Mouse (Mus musculus) embryonic stem cell, embryonic (primary cell): ENCODE measurements around the gene Pln.

Experiments used
- CTCF ChIA-PET, 4 experiments: fragments of 300-600 bp in 2 of 4; fragments of 350-600 bp in 2 of 4; sonication (Branson Sonifier 250); formaldehyde crosslinking; loops; one replicate each; lab custom pipeline; 2022; ENCODE audit warnings: inconsistent platforms in 2 of 4; lab: Charles Lee
- POLR2A ChIA-PET, 4 experiments: fragments of 300-600 bp in 2 of 4; fragments of 350-600 bp in 2 of 4; sonication (Branson Sonifier 250); formaldehyde crosslinking; loops; one replicate each; lab custom pipeline; 2022; ENCODE audit warnings: antibody characterized with exemption in 4 of 4, inconsistent platforms in 1 of 4; lab: Charles Lee

The Pln gene

DNA sequence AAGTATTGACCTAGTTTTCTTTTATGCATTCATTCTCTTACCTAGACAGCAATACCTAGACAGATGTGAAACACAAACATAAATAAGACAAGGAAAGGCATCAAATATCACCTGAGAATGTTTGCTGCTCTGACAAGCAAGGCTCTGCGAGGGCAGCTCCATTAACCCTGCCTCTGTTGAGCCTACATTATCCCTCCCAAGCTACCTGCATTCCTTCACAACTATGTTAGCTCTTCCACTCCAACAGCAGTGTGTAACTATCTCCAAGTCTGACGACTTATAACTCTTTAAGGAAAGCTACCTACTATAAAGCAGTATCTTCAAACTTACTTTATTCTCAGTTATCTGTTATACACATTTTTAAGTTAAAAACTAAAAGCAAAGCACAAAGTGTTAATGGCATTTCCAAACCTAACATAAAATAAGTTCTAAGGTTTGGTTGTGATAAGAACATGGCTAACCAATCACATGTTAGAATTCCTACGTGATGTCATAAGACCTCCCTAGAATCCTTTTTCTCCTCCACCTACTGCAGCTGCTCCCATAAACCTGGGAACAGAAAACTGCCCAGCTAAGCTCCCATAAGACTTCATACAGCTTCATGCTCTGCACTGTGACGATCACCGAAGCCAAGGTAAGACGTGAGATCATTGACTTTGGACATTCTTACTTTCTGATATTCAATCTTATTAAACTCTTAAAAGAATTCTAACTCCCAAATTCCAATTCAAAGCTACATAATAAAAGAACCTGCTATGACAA is at the start of gene Pln:
TSS of gene Pln (plus strand) at position 506 of the 762 bp plus-strand sequence.
- POLR2A ChIA-PET, result interaction anchor here in 1 of 4 experiments (0.6 to 1.2 kb wide), 2 partner anchors 42 to 490 kb away, joined by 3 read pairs; partner anchors contain the start of gene Cep85l

DNA sequence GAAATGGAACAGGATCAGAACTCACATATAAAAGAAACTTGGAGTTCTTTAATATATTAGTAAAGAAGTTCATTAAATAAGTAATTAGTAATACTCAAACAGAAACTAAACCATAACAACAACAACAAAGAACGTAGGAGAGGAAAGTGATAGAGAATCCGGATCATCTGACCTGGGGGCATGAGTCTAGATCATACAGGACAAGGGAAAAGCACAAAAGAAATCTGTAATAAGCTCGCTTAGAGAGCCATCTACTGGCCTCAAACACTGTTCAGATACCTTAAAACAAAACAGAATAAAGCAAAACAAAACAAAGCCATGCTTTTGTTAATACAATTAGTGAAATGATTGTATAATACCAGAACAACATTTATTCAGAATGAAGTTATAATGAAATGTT is 31.6 kb upstream of the Pln start:
- CTCF ChIA-PET, result no interaction called here
- POLR2A ChIA-PET, result interaction anchor here in 1 of 4 experiments (0.5 to 0.7 kb wide), 2 partner anchors 12 to 134 kb away, joined by 3 read pairs; no protein-coding TSS in a partner anchor

More for the DNA sequence above, at the start of gene Pln:
- CTCF ChIA-PET, result interaction anchor here in 3 of 4 experiments (0.5 to 1.6 kb wide), 5 partner anchors 9 to 546 kb away, joined by 3 to 7 read pairs (median 3); no protein-coding TSS in a partner anchor

DNA sequence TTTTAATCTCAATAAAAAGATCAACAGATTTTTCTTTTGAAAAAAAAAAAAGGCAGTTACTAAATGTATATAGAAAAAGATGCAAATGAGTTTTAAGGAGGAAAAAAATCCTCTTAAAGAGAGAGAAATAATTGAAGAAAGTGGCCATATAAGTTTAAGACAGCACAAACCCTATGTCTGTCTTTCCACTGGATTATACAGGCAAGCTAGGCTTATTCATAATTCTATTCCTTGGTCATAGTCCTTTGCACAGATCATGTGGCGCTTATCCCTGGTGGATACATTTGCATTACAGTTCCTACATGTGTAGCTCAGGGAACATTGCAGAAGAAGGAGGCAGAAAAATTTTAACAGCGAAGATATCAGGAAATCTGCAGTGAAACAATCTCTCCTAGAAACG is 30.8 kb upstream of the Pln start:
- POLR2A ChIA-PET, result interaction anchor here in 1 of 4 experiments (0.7 kb wide), 1 partner anchor 11 kb away, joined by 3 read pairs; no protein-coding TSS in a partner anchor
- CTCF ChIA-PET, result interaction anchor here in 1 of 4 experiments (0.7 kb wide), 1 partner anchor 15 kb away, joined by 3 read pairs; no protein-coding TSS in a partner anchor

DNA sequence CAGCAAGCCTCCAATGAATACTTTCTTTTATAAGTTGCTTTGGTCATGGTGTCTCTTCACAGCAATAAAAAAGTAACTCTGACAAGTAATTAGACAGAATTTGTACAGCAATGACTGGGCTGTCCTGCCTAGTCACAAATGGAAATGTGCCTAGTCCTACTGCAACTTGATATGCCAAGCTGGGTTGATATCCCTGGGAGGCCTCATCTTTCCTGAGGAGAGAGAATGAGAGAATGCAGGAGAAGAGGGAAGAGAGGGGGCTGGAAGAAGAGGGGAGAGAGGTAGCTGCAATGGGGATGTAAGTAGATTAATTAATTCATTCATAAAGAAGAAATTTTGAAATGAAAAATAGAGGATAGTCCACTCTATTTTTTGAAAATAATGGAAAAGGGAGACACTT is 14.1 kb upstream of the Pln start:
- POLR2A ChIA-PET, result no interaction called here
- CTCF ChIA-PET, result no interaction called here

DNA sequence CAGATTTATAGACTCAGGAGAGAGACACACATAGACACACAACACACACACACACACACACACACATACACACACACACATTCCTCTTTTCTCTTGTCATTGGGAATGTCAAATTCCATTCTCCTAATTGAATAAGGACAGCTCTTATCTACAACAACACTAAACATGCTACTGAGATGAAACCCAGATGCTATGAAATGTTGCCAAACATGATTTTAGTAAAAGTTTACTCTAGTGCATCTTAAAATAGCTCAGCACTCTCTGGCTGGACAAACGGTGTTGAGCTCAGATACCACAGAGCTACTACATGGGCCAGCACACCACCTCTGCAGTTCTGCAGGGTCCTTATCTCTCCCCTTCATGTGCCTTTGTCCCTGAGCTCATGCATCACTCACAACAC is 12.8 kb upstream of the Pln start:
- ChIA-PET POLR2A (no interaction called here), CTCF (interaction anchor here in 1 of 4 experiments (0.7 kb wide), 1 partner anchor 1772 kb away, joined by 3 read pairs; no protein-coding TSS in a partner anchor)

DNA sequence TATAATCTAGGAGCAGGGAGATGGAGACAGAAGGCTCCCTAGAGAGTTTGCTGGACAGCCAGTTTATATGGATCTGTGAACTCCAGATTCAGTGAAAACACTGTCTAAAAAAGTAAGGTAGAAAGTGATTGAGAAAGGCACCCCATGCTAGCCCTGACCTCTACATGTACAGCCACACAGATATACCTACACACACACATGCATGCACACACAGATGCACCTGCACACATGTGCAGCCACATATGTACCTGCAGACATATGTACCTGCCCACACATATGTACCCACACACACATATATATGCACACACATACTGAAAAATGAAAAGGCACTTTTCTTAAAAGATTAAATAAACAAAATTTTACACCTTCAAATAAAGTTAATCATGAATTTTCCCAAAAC is 11.1 kb upstream of the Pln start:
- ChIA-PET POLR2A (no interaction called here), CTCF (no interaction called here)

DNA sequence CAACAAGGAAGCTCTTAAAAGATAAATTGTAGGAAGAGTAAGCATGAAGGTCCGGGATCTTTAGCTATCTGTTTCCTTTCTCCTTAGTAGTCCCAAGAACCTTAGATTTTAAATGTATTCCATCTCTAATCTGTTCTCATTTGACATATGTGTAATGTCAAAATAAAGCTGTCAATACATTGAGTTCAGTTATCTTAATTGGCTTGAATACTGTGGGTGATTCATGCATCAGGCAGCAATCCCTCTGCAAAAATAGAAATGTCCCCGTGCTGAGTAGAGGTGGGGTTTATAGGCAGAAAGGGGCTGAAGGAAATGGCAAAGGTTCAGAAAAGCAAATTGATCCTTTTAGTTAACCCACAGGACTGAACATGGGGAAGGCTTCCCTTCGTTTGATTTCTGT is 8.2 kb upstream of the Pln start:
- ChIA-PET CTCF (no interaction called here), POLR2A (no interaction called here)

DNA sequence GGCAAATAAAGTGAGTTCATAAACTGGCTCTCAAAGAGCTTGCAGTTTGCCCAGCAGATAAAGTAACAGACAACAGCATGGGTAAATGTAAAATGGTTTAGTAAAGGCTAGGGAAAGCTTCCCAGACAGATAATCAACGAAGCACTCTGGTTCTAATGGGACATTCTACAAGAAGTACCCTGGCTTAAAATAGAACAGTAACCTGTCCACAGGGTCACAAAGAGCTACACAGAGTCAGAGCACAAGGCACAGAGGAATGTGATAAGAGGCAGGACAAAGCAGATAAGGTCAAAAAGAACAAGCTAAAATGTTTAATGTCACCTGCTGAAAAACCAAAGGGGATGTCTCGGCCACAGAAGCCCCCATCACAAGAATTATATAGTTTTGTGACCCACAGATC is 4.7 kb upstream of the Pln start:
- CTCF ChIA-PET, result interaction anchor here in 1 of 4 experiments (0.6 to 0.9 kb wide), 2 partner anchors 16 to 216 kb away, joined by 4 to 5 read pairs; no protein-coding TSS in a partner anchor
- POLR2A ChIA-PET, result no interaction called here

DNA sequence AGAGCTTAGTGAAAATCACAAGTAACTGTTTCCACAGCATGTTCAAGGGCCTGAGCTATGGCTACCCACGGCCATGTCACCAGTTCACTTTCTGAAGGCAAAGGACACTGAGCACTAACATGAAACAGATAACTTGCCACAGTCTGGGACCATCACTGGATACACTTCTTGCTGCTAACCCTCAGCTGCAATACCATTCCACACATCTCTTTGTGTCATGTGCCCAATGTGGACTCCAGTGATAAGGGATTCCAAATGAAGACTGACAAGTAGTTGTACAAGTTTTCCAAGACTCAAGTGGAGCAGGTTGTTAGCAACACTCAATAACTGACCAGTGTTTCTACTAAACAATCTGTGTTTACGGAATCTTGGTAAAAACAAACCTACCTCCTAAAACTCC is 2.2 kb upstream of the Pln start:
- CTCF ChIA-PET, result interaction anchor here in 2 of 4 experiments (1.2 to 1.7 kb wide), 2 partner anchors 11 kb away, joined by 3 to 4 read pairs; no protein-coding TSS in a partner anchor
- POLR2A ChIA-PET, result no interaction called here

DNA sequence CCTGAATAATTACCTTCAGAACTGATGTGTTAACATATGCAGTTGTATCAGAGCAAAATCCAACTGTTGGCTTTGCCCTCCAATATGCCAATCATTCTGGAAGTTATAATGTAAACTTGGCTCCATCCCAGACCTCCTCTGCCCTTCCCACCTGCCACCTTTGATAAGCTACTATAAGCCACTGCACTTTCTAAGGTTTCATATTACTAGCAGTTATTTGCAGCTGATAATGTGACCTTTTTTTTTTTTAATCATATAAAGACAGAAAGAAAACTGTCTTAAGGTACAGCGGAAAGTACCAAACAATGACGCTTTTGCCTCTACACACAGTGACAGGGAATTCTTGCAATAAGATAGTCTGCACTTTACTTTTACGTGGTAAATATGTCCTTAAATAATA is 1.5 kb upstream of the Pln start:
- ChIA-PET CTCF (interaction anchor here in 3 of 4 experiments (1.0 to 1.6 kb wide), 4 partner anchors 10 to 192 kb away, joined by 3 to 5 read pairs (median 3); no protein-coding TSS in a partner anchor), POLR2A (no interaction called here)

DNA sequence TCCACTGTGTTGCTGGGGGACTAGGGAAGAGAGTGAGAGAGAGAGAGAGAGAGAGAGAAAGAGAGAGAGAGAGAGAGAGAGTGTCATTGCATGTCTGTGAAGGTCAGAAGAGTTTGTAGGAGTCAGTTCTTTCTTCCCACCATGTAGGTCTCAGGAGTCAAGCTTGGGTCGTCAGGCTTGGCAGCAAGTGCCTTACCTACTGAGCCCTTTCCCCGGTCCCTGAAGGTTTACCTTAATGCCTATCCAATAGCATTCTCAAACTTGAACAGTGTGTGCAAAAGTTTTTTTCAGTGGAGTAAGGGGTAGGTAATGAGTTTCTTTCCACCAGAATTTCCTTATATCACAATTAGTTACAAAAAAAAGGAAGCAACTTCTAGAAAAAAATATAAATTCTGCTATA is 1.6 kb downstream of the Pln start:
- CTCF ChIA-PET, result no interaction called here
- POLR2A ChIA-PET, result no interaction called here

DNA sequence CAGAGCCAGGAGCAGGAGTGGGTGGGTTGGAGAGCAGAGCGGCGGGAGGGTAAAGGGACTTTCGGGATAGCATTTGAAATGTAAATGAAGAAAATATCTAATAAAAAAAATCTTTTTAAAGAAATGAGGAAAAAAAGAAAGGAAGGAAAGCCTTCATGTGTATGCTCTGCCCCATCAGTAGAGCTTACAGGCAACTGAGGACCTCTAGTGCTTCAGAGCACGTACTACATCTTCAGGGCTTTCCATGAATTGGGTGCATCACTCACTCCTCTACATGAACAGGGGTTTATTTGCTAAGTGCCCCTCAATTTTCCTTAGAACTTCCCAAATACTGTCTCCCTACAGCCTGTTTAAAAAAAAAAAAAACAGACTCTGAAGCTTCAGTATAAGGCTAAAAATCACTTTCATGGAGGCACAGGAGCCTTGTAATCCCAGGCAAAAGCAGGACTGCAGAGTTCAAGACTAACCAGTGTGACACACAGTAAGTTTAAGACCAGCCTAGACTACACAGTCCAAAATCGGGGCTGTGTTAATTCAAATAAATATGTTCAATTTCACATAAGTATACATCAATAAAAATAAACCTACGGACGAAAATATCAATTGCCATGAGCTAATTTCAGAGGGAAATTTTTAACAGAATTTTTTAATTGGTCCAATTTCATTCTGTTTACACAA is 4.0 kb downstream of the Pln start:
- POLR2A ChIA-PET, result interaction anchor here in 2 of 4 experiments (0.7 to 1.1 kb wide), 2 partner anchors 38 to 294 kb away, joined by 4 read pairs; partner anchors contain the start of gene Cep85l (in 1 of the 2)
- CTCF ChIA-PET, result interaction anchor here (0.7 to 1.7 kb wide), 10 partner anchors 47 to 493 kb away, joined by 3 to 7 read pairs (median 4); no protein-coding TSS in a partner anchor

DNA sequence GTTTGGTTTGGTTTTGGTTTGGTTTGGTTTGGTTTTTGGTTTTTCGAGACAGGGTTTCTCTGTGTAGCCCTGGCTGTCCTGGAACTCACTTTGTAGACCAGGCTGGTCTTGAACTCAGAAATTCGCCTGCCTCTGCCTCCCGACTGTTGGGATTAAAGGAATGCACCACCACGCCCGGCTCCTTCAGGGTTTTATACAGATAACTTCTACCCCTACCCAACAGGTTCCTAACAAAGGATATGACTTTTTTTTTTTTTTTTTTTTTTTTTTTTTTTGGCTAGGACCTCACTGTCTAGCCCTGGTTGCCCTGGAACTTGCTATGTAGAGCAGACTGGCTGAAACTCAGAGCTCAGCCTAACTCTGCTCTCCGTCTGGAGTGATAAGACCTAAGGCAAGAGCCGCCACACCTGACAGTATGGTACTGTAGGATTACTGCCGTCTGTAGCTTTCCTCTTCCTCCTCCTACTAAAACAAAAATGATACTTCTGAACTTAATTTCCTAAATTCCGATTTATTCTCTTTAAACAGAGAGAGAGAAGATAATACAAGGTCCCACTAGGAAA is 4.8 kb downstream of the Pln start:
- ChIA-PET CTCF (interaction anchor here (0.6 to 1.7 kb wide), 8 partner anchors 109 to 494 kb away, joined by 3 to 7 read pairs (median 4); no protein-coding TSS in a partner anchor), POLR2A (interaction anchor here in 1 of 4 experiments (1.1 kb wide), 1 partner anchor 37 kb away, joined by 4 read pairs; the partner anchor contains the start of gene Cep85l)

DNA sequence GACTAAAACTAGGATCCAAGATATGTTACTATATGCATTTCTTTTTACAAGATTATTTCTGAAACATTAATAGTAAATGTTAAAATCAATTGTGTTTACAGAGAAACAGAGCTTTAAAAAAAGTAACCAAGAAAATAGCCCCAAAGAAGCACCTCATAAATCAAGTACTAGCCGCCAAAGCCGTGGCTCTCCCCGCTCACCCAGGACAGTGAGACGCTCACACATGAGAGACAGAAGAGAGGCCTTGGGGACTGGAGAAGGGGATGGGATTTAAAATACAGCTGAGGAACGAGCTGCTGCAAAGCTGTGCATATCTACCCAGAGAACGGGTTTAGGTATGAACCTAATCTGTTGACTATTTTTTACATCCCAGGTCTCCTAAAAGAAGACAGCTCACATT is 5.9 kb downstream of the Pln start:
- ChIA-PET CTCF (interaction anchor here in 3 of 4 experiments (0.9 to 1.8 kb wide), 3 partner anchors 166 to 228 kb away, joined by 3 to 4 read pairs (median 4); no protein-coding TSS in a partner anchor), POLR2A (interaction anchor here in 1 of 4 experiments (0.6 kb wide), 1 partner anchor 10 kb away, joined by 4 read pairs; no protein-coding TSS in a partner anchor)

DNA sequence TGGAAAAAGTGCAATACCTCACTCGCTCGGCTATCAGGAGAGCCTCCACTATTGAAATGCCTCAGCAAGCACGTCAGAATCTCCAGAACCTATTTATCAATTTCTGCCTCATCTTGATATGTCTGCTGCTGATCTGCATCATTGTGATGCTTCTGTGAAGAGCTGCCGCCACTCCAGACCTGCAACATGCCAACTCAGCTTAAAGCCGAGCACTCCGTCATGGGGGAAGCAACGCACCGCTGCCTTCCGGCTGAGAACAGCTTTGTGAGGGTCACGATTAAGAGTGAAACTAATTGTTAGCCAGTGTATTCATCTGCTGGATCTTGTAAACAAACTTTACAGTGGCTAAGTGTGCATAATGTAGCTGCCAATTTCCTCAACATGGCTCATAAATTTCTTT is 6.4 kb downstream of the Pln start:
- POLR2A ChIA-PET, result interaction anchor here in 1 of 4 experiments (0.6 kb wide), 1 partner anchor 10 kb away, joined by 4 read pairs; no protein-coding TSS in a partner anchor
- CTCF ChIA-PET, result interaction anchor here in 3 of 4 experiments (0.9 to 1.8 kb wide), 3 partner anchors 165 to 229 kb away, joined by 3 to 4 read pairs (median 4); no protein-coding TSS in a partner anchor

DNA sequence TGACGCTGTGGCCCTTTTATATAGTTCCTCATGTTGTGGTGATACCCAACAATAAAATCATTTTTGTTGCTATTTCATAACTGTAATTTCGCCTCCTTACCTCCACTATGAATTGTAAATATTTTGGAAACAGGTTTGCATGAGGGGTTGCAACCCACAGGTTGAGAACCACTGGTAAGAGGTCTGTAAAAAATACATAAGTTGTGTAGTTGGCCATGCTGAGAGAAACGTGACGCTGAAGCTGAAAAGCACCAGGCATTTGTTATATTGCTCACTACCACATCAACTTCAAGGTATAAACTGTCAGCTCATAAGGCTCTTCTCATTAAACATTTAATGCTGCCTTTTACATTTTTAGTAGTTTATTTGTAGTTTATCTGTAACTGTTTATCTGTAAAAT is 8.0 kb downstream of the Pln start:
- ChIA-PET POLR2A (interaction anchor here in 1 of 4 experiments (0.7 kb wide), 1 partner anchor 114 kb away, joined by 3 read pairs; no protein-coding TSS in a partner anchor), CTCF (interaction anchor here in 3 of 4 experiments (0.6 to 4.0 kb wide), 5 partner anchors 10 to 183 kb away, joined by 3 to 20 read pairs (median 3); no protein-coding TSS in a partner anchor)

DNA sequence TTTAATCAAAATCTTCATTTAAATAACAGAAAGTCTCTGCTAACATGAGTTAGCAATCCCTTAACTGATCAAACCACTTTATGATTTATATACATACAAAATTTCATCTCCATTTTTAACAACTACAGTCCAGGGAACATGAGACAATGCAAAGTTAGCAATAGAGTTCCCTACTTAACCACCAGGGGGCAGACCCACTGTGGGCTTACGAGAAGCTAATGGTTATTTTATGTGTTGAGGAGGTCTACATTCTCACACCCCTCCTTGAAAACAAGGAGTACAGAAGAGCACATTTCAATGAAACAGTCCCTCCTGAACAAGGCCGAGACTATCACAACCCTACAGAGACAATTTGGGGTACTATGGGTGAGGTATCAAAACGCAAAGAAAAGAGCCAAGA is 9.0 kb downstream of the Pln start:
- ChIA-PET CTCF (interaction anchor here (0.5 to 4.0 kb wide), 28 partner anchors 8 to 554 kb away, joined by 3 to 20 read pairs (median 4); partner anchors contain the start of genes Cep85l (in 1 of the 4) and Pln (in 1 of the 4)), POLR2A (interaction anchor here in 1 of 4 experiments (0.6 kb wide), 1 partner anchor 426 kb away, joined by 3 read pairs; no protein-coding TSS in a partner anchor)

DNA sequence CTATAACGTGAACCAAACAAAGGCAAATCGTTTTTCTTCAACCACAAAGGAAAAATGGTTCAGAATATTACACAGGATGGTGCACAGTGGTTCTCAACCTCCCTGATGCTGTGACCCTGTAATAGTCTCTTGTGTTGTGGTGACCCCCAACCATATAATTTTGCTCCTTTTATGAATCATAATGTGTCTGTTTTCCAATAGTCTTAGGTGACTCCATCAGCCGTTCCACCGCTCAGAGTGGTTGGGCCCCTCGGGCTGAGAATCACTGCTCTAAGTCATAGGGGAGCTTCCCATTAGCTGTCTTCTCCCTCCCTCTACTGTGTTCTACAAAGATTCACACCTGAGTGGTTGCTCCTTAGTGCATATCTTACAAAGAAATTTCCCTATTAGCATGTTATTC is 9.4 kb downstream of the Pln start:
- CTCF ChIA-PET, result interaction anchor here (0.6 to 4.0 kb wide), 26 partner anchors 8 to 555 kb away, joined by 3 to 20 read pairs (median 4); partner anchors contain the start of genes Cep85l (in 1 of the 4) and Pln (in 1 of the 4)
- POLR2A ChIA-PET, result no interaction called here
